Mouse (Mus musculus) small intestine, adult 2 months (tissue): ENCODE results near the gene Fam192a. TPM values are rescaled to one million over a fixed set of nuclear protein-coding genes. Genes with fewer than 3 reads are reported as not detected.

Experiments
- H3K27ac ChIP-seq: fragments of 200-500 bp; 2 replicates; pipeline ENCODE4 v1.5.1; 2012; ENCODE audit warnings: low read depth, low read length, control low read depth, inconsistent platforms; ENCODE audit not compliant: insufficient read depth
- H3K27me3 ChIP-seq: fragments of 200-500 bp; 2 replicates; pipeline ENCODE4 v1.6.1; 2012; ENCODE audit warnings: mild to moderate bottlenecking, moderate library complexity, low read length, inconsistent platforms; ENCODE audit not compliant: control insufficient read depth, insufficient read depth
- H3K36me3 ChIP-seq: fragments of 200-500 bp; 2 replicates; pipeline ENCODE4 v1.6.1; 2012; ENCODE audit warnings: mild to moderate bottlenecking, low read length, control low read depth, inconsistent platforms; ENCODE audit not compliant: control insufficient read depth, insufficient read depth
- H3K4me1 ChIP-seq: fragments of 200-500 bp; 2 replicates; pipeline ENCODE4 v1.6.1; 2012; ENCODE audit warnings: low read length, inconsistent platforms, mixed read lengths; ENCODE audit not compliant: control insufficient read depth, insufficient read depth, insufficient read length
- H3K4me3 ChIP-seq: fragments of 200-500 bp; 2 replicates; pipeline ENCODE4 v1.5.1; 2012; ENCODE audit warnings: low read depth, mild to moderate bottlenecking, control low read depth, inconsistent platforms, low read length, moderate library complexity
- CTCF ChIP-seq: fragments of 200-500 bp; IDR thresholded peaks from 2 replicates; pipeline ENCODE4 v1.5.1; 2012; ENCODE audit warnings: low read depth, mild to moderate bottlenecking, control low read depth, inconsistent platforms, low read length, moderate library complexity, mixed read lengths; ENCODE audit not compliant: insufficient replicate concordance, insufficient read length; ENCODE audit errors: extremely low read depth
- POLR2A ChIP-seq: fragments of 200-500 bp; IDR thresholded peaks from 2 replicates; pipeline ENCODE4 v1.6.1; 2012; ENCODE audit warnings: low read depth, mild to moderate bottlenecking, control low read depth, inconsistent platforms, low read length, moderate library complexity
- WGBS: fragments of 180-500 bp; shearing (Covaris S2); methylation state at CpG from one replicate; pipeline ENCODE4 v1.1.7; 2018; 5-methylcytosine and 5-hydroxymethylcytosine counted together
- polyA plus RNA-seq: library from polyadenylated mRNA; depleted of rRNA; stranded (reverse); fragments of >200 nt; gene quantifications from 2 replicates; pipeline ENCODE4 v1.2.3, GENCODE M21; 2012

Fam192a gene
- polyA plus RNA-seq, 1 experiment, result 24.2 TPM

GRCm38 (mm10) chr8:94543981-94544380 is 57.8 kb downstream of the Fam192a start:
- Histone ChIP-seq H3K4me3 (no peak overlapping the region), H3K27me3 (no peaks in the 10 kb centered on the region), H3K27ac (no peak overlapping the region), H3K4me1 (no peaks in the 10 kb centered on the region), H3K36me3 (no peaks in the 10 kb centered on the region; the same call in 1 of the 2 replicates)
- WGBS, result 69% methylated on average over 8 of the region's 8 CpGs
- no peak for TF ChIP-seq CTCF
- no peak for TF ChIP-seq POLR2A

GRCm38 (mm10) chr8:94540889-94541795 is 60.7 kb downstream of the Fam192a start:
- H3K36me3 ChIP-seq, result no peaks in the 10 kb centered on the region
- no peak overlapping the region for H3K27ac ChIP-seq
- H3K27me3 ChIP-seq, result no peaks in the 10 kb centered on the region
- peaks cover 6% of the 10 kb centered on the region; the same call in 1 of the 2 replicates for H3K4me1 ChIP-seq
- TF ChIP-seq CTCF, result no peak
- H3K4me3 ChIP-seq, result no peak overlapping the region
- WGBS, result 35% methylated on average over 18 of the region's 18 CpGs

GRCm38 (mm10) chr8:94540025-94540424 is 61.8 kb downstream of the Fam192a start:
- Histone ChIP-seq H3K4me1 (peaks cover 15% of the 10 kb centered on the region; the same call in 1 of the 2 replicates), H3K27ac (no peak overlapping the region), H3K36me3 (no peaks in the 10 kb centered on the region), H3K4me3 (no peak overlapping the region), H3K27me3 (no peaks in the 10 kb centered on the region)
- WGBS, result 91% methylated on average over 2 of the region's 2 CpGs
- TF ChIP-seq CTCF (no peak), POLR2A (no peak)

GRCm38 (mm10) chr8:94537456-94537855 is 64.3 kb downstream of the Fam192a start:
- Histone ChIP-seq H3K4me3 (no peak overlapping the region), H3K27me3 (0 out of 2 replicates have a peak, but pooled peaks cover 2% of the 10 kb centered on the region), H3K36me3 (no peaks in the 10 kb centered on the region), H3K4me1 (peaks cover 28% of the 10 kb centered on the region), H3K27ac (no peak overlapping the region)
- no peak for TF ChIP-seq CTCF
- TF ChIP-seq POLR2A, result no peak
- WGBS, result 80% methylated on average over 2 of the region's 2 CpGs

- Histone ChIP-seq H3K27me3 (0 out of 2 replicates have a peak, but pooled peaks cover 2% of the 10 kb centered on the region), H3K27ac (no peak overlapping the region), H3K4me1 (peaks cover 35% of the 10 kb centered on the region), H3K4me3 (no peak overlapping the region), H3K36me3 (no peaks in the 10 kb centered on the region)
- TF ChIP-seq POLR2A (no peak), CTCF (no peak)
- 90% methylated on average over 7 of the region's 7 CpGs for WGBS
Observed at GRCm38 (mm10) chr8:94535631-94536030, 66.2 kb downstream of the Fam192a start.

GRCm38 (mm10) chr8:94534612-94535011 is 67.2 kb downstream of the Fam192a start:
- Histone ChIP-seq H3K27me3 (0 out of 2 replicates have a peak, but pooled peaks cover 2% of the 10 kb centered on the region), H3K4me3 (no peak overlapping the region), H3K27ac (no peak overlapping the region), H3K4me1 (peaks cover 40% of the 10 kb centered on the region), H3K36me3 (no peaks in the 10 kb centered on the region)
- 18% methylated on average over 4 of the region's 4 CpGs for WGBS
- TF ChIP-seq CTCF, result no peak
- TF ChIP-seq POLR2A, result no peak
